Mouse (Mus musculus) E14TG2a.4 (cell line): ENCODE measurements around the gene Vldlr.
A peak's percentile ranks its signal among the peaks of the same experiment; 100 is the strongest.

Experiments used
- H3K27me3 ChIP-seq: 2 replicates; pipeline ENCODE4 v1.6.1; 2014; ENCODE audit warnings: low read length, control low read depth; ENCODE audit not compliant: insufficient read depth
- H3K36me3 ChIP-seq: 2 replicates; pipeline ENCODE4 v1.6.1; 2014; ENCODE audit warnings: low read length, control low read depth; ENCODE audit not compliant: insufficient read depth
- H3K4me1 ChIP-seq: replicated peaks from 2 replicates; pipeline ENCODE4 v1.6.1; 2014; ENCODE audit warnings: low read depth, low read length, control low read depth
- H3K4me3 ChIP-seq: replicated peaks from 2 replicates; pipeline ENCODE4 v1.5.1; 2014; ENCODE audit warnings: mild to moderate bottlenecking, low read length
- H3K9me3 ChIP-seq: 2 replicates; pipeline ENCODE4 v1.6.1; 2014; ENCODE audit warnings: low read length, control low read depth
- CTCF ChIP-seq: conservative IDR thresholded peaks from 2 replicates; pipeline ENCODE4 v1.5.1; 2014; ENCODE audit warnings: low read length
- NANOG ChIP-seq: IDR thresholded peaks from 2 replicates; pipeline ENCODE4 v1.6.1; 2014; ENCODE audit warnings: borderline replicate concordance, low read length, mixed read lengths
- POU5F1 ChIP-seq: IDR thresholded peaks from 2 replicates; pipeline ENCODE4 v1.6.1; 2014; ENCODE audit warnings: low read length, borderline replicate concordance

Gene Vldlr

GRCm38 (mm10) chr19:27203711-27204238, 12.5 kb upstream of the Vldlr start:
- no peaks in the 10 kb centered on the region for H3K36me3 ChIP-seq
- no peak for TF ChIP-seq CTCF
- no peak for TF ChIP-seq POU5F1
- TF ChIP-seq NANOG = no peak
- H3K4me1 ChIP-seq = no peaks in the 10 kb centered on the region
- H3K9me3 ChIP-seq = no peaks in the 10 kb centered on the region
- no peaks in the 10 kb centered on the region for H3K27me3 ChIP-seq
- no peak overlapping the region for H3K4me3 ChIP-seq

GRCm38 (mm10) chr19:27210991-27211390, 5.3 kb upstream of the Vldlr start:
- H3K36me3 ChIP-seq = no peaks in the 10 kb centered on the region
- peaks cover 4% of the 10 kb centered on the region for H3K4me1 ChIP-seq
- no peaks in the 10 kb centered on the region for H3K9me3 ChIP-seq
- H3K27me3 ChIP-seq = peaks cover 33% of the 10 kb centered on the region
- H3K4me3 ChIP-seq = no peak overlapping the region
- no peak for TF ChIP-seq CTCF
- no peak for TF ChIP-seq NANOG
- no peak for TF ChIP-seq POU5F1

GRCm38 (mm10) chr19:27215596-27215995, 688 bp upstream of the Vldlr start:
- Histone ChIP-seq H3K9me3 (no peaks in the 10 kb centered on the region), H3K4me1 (peaks cover 27% of the 10 kb centered on the region), H3K4me3 (no peak overlapping the region), H3K27me3 (peaks cover 75% of the 10 kb centered on the region), H3K36me3 (no peaks in the 10 kb centered on the region)
- TF ChIP-seq CTCF (no peak), POU5F1 (no peak), NANOG (peak; percentile 20; the same call in 1 of the 2 replicates)

GRCm38 (mm10) chr19:27216767-27217403, 601 bp downstream of the Vldlr start:
- H3K36me3 ChIP-seq = no peaks in the 10 kb centered on the region
- H3K4me1 ChIP-seq = peaks cover 27% of the 10 kb centered on the region
- H3K4me3 ChIP-seq = peak overlapping the region; percentile 84
- H3K9me3 ChIP-seq = no peaks in the 10 kb centered on the region
- TF ChIP-seq POU5F1 = no peak
- no peak for TF ChIP-seq NANOG
- TF ChIP-seq CTCF = no peak
- H3K27me3 ChIP-seq = peaks cover 85% of the 10 kb centered on the region

GRCm38 (mm10) chr19:27217404-27217940, 1.2 kb downstream of the Vldlr start:
- H3K4me3 ChIP-seq = peak overlapping the region; percentile 84
- H3K27me3 ChIP-seq = peaks cover 89% of the 10 kb centered on the region
- no peaks in the 10 kb centered on the region for H3K36me3 ChIP-seq
- TF ChIP-seq POU5F1 = no peak
- TF ChIP-seq NANOG = no peak
- no peak for TF ChIP-seq CTCF
- no peaks in the 10 kb centered on the region for H3K9me3 ChIP-seq
- peaks cover 27% of the 10 kb centered on the region for H3K4me1 ChIP-seq

GRCm38 (mm10) chr19:27217941-27218411, 1.7 kb downstream of the Vldlr start:
- Histone ChIP-seq H3K4me3 (peak overlapping the region; percentile 84), H3K9me3 (no peaks in the 10 kb centered on the region), H3K36me3 (no peaks in the 10 kb centered on the region), H3K27me3 (peaks cover 88% of the 10 kb centered on the region), H3K4me1 (peaks cover 27% of the 10 kb centered on the region)
- TF ChIP-seq NANOG (no peak), CTCF (no peak), POU5F1 (no peak)

- Histone ChIP-seq H3K4me3 (peak overlapping the region; percentile 84), H3K9me3 (no peaks in the 10 kb centered on the region), H3K36me3 (no peaks in the 10 kb centered on the region), H3K4me1 (peaks cover 27% of the 10 kb centered on the region), H3K27me3 (peaks cover 86% of the 10 kb centered on the region)
- TF ChIP-seq POU5F1 (no peak), NANOG (no peak), CTCF (no peak)
These were observed 2.4 kb downstream of the Vldlr start for GRCm38 (mm10) chr19:27218561-27219262.

- Histone ChIP-seq H3K36me3 (no peaks in the 10 kb centered on the region), H3K9me3 (no peaks in the 10 kb centered on the region), H3K4me1 (peaks cover 27% of the 10 kb centered on the region), H3K27me3 (peaks cover 78% of the 10 kb centered on the region), H3K4me3 (no peak overlapping the region)
- TF ChIP-seq POU5F1 (no peak), CTCF (no peak), NANOG (no peak)
These were observed 3.3 kb downstream of the Vldlr start for GRCm38 (mm10) chr19:27219586-27219985.
